Mouse (Mus musculus): ENCODE measurements around the gene Map3k6. TPM values are rescaled to one million over a fixed set of nuclear protein-coding genes. Genes with fewer than 3 reads are reported as not detected.

The Map3k6 gene
- polyA plus RNA-seq, 2 experiments: 1.5 to 2.4 TPM

DNA sequence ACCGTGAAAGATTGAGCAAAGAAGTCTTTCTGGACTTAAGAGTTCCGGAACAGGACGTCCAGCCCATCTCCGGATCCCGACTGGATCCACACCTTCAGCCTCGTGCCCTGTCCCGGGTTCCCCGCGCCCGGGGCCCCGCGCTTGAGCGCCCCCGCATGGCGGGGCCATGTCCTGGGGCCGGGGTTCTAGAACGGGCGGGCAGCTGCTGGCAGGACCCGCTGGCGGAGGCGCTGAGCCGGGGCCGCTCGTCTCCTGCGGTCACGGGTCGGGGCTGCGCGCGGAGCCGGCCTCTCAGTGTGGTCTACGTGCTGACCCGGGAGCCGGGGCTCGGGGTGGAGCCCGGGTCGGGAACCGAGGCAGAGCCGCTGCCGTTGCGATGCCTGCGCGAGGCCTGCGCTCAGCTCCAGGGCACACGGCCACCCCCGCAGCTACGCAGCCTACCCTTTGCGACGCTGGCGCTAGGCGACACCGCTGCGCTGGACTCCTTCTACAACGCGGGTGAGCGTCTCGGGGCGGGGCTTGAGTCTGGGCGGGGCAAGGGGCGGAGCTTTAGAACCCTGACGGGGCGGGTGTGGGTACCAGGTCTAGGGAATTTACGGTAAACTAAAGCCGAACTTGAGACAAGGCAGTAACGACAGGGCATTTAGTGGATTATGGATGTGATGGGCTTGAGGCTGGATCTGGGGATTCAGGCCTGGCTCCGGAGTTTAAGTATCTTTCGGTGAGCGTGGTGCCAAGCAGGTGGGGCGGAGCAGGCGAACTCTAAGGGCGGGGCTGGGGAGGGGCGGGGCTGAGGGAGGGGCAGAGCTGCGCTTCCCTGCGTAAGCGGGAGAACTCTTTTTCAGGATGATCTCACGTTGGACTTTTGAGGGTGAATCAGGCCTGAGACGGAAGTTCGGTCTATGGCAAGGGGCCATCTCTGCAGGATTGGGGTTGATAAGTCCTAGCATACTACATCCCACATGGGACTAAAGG, 603 bp downstream of the Map3k6 start:
- under 1% methylated on average over 78 of the region's 78 CpGs for WGBS (ENCODE audit: insufficient replicate concordance)
- Histone ChIP-seq H3K27ac (peak overlapping the region; percentile 1), H3K4me1 (replicated peaks; ENCODE audit: control insufficient read depth in 2 of 2, insufficient read depth in 2 of 2, low read length in 1 of 2) (peaks cover 26% of the 10 kb centered on the region in 2 experiments), H3K27me3 (ENCODE audit: control insufficient read depth, insufficient read depth, low read length) (peaks cover 6% of the 10 kb centered on the region), H3K9ac (replicated peaks) (peak overlapping the region; percentile 70), H3K9me3 (ENCODE audit: control insufficient read depth, low read length) (no peaks in the 10 kb centered on the region), H3K4me3 (ENCODE audit: insufficient read depth in 1 of 2, low read depth in 2 of 2, low read length in 2 of 2) (peak overlapping the region; percentile 74 to 84), H3K4me2 (ENCODE audit: low read depth) (peak overlapping the region; percentile 100), H3K36me3 (replicated peaks; ENCODE audit: control insufficient read depth, insufficient read depth, low read depth) (no peaks in the 10 kb centered on the region)
- DNase-seq (ENCODE audit: low read depth in 3 of 3, low spot score in 3 of 3) (peak in 2 of 3 experiments; percentile 66 to 78), ATAC-seq (ENCODE audit: insufficient read depth) (peak; percentile 88)
- TF ChIP-seq EP300 (IDR thresholded peaks at IDR 0.05; ENCODE audit: low read depth) (no peak), CTCF (IDR thresholded peaks at IDR 0.05; ENCODE audit: low read depth) (no peak; the same call in 1 of the 2 replicates)

- peaks cover 26 to 30% of the 10 kb centered on the region in 2 experiments for H3K4me1 ChIP-seq (replicated peaks; ENCODE audit: control insufficient read depth in 2 of 2, insufficient read depth in 2 of 2, low read length in 1 of 2)
- DNase-seq (ENCODE audit: low read depth in 3 of 3, low spot score in 3 of 3): no peak
- H3K27me3 ChIP-seq (ENCODE audit: control insufficient read depth, insufficient read depth, low read length): peaks cover 6% of the 10 kb centered on the region
- peak overlapping the region; percentile 41 to 74; a peak in 3 of 4 replicates for H3K4me3 ChIP-seq (ENCODE audit: insufficient read depth in 1 of 2, low read depth in 2 of 2, low read length in 2 of 2)
- H3K4me2 ChIP-seq (ENCODE audit: low read depth): peak overlapping the region; percentile 100
- TF ChIP-seq CTCF (IDR thresholded peaks at IDR 0.05; ENCODE audit: low read depth): no peak
- TF ChIP-seq EP300 (IDR thresholded peaks at IDR 0.05; ENCODE audit: low read depth): no peak
- no peaks in the 10 kb centered on the region for H3K36me3 ChIP-seq (replicated peaks; ENCODE audit: control insufficient read depth, insufficient read depth, low read depth)
- WGBS (ENCODE audit: insufficient replicate concordance): 16% methylated on average over 11 of the region's 11 CpGs
- H3K27ac ChIP-seq: no peak overlapping the region
- peak overlapping the region; percentile 36; the same call in 1 of the 2 replicates for H3K9ac ChIP-seq (replicated peaks)
- ATAC-seq (ENCODE audit: insufficient read depth): no peak
- no peaks in the 10 kb centered on the region for H3K9me3 ChIP-seq (ENCODE audit: control insufficient read depth, low read length)
Measured at GRCm38 (mm10) chr4:133241910-133242309, 1.3 kb downstream of the Map3k6 start.

DNA sequence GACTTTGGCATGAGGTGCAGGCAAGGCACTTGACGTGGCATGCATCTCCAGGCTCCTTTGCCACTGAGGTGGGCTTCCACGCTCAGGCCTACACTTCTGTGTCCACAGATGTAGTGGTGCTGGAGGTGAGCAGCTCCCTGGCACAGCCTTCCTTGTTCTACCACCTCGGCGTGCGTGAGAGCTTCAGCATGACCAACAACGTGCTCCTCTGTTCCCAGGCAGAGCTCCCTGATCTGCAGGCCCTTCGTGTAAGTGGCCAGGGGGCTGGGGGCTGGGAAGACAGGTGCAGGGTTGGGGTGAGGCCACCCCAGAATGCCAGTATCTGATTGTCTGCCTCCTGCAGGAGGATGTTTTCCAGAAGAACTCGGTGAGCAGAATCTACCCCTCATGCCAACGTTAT, 2.1 kb downstream of the Map3k6 start:
- peaks cover 34 to 38% of the 10 kb centered on the region in 2 experiments for H3K4me1 ChIP-seq (replicated peaks; ENCODE audit: control insufficient read depth in 2 of 2, insufficient read depth in 2 of 2, low read length in 1 of 2)
- WGBS (ENCODE audit: insufficient replicate concordance): 73% methylated on average over 9 of the region's 9 CpGs

GRCm38 (mm10) chr4:133243538-133243937, 2.9 kb downstream of the Map3k6 start:
- DNase-seq (ENCODE audit: low read depth in 3 of 3, low spot score in 3 of 3) (no peak), ATAC-seq (ENCODE audit: insufficient read depth) (no peak)
- H3K4me2 ChIP-seq (ENCODE audit: low read depth): no peak overlapping the region
- peaks cover 6% of the 10 kb centered on the region for H3K27me3 ChIP-seq (ENCODE audit: control insufficient read depth, insufficient read depth, low read length)
- no peak overlapping the region for H3K4me3 ChIP-seq (ENCODE audit: insufficient read depth in 1 of 2, low read depth in 2 of 2, low read length in 2 of 2)
- 52% methylated on average over 13 of the region's 13 CpGs for WGBS (ENCODE audit: insufficient replicate concordance)
- TF ChIP-seq EP300 (IDR thresholded peaks at IDR 0.05; ENCODE audit: low read depth) (no peak), CTCF (IDR thresholded peaks at IDR 0.05; ENCODE audit: low read depth) (no peak)
- no peak overlapping the region for H3K9ac ChIP-seq (replicated peaks)
- no peaks in the 10 kb centered on the region for H3K9me3 ChIP-seq (ENCODE audit: control insufficient read depth, low read length)
- H3K36me3 ChIP-seq (replicated peaks; ENCODE audit: control insufficient read depth, insufficient read depth, low read depth): no peaks in the 10 kb centered on the region
- H3K4me1 ChIP-seq (replicated peaks; ENCODE audit: control insufficient read depth in 2 of 2, insufficient read depth in 2 of 2, low read length in 1 of 2): peaks cover 42 to 44% of the 10 kb centered on the region in 2 experiments
- H3K27ac ChIP-seq: no peak overlapping the region

More for the DNA sequence above, 2.1 kb downstream of the Map3k6 start:
- Histone ChIP-seq H3K36me3 (replicated peaks; ENCODE audit: control insufficient read depth, insufficient read depth, low read depth) (no peaks in the 10 kb centered on the region), H3K4me3 (ENCODE audit: insufficient read depth in 1 of 2, low read depth in 2 of 2, low read length in 2 of 2) (no peak overlapping the region), H3K9ac (replicated peaks) (no peak overlapping the region), H3K27me3 (ENCODE audit: control insufficient read depth, insufficient read depth, low read length) (peaks cover 6% of the 10 kb centered on the region), H3K4me2 (ENCODE audit: low read depth) (0 out of 2 replicates have a peak overlapping the region, but pooled peaks have one; percentile 100), H3K9me3 (ENCODE audit: control insufficient read depth, low read length) (no peaks in the 10 kb centered on the region), H3K27ac (no peak overlapping the region)
- ATAC-seq (ENCODE audit: insufficient read depth) (no peak), DNase-seq (ENCODE audit: low read depth in 3 of 3, low spot score in 3 of 3) (no peak)
- no peak for TF ChIP-seq EP300 (IDR thresholded peaks at IDR 0.05; ENCODE audit: low read depth)

GRCm38 (mm10) chr4:133244289-133244688, 3.7 kb downstream of the Map3k6 start:
- Histone ChIP-seq H3K9me3 (ENCODE audit: control insufficient read depth, low read length) (no peaks in the 10 kb centered on the region), H3K4me2 (ENCODE audit: low read depth) (no peak overlapping the region), H3K9ac (replicated peaks) (no peak overlapping the region), H3K4me1 (replicated peaks; ENCODE audit: control insufficient read depth in 2 of 2, insufficient read depth in 2 of 2, low read length in 1 of 2) (peaks cover 43 to 46% of the 10 kb centered on the region in 2 experiments), H3K4me3 (ENCODE audit: insufficient read depth in 1 of 2, low read depth in 2 of 2, low read length in 2 of 2) (no peak overlapping the region), H3K36me3 (replicated peaks; ENCODE audit: control insufficient read depth, insufficient read depth, low read depth) (no peaks in the 10 kb centered on the region), H3K27me3 (ENCODE audit: control insufficient read depth, insufficient read depth, low read length) (peaks cover 6% of the 10 kb centered on the region), H3K27ac (no peak overlapping the region)
- DNase-seq (ENCODE audit: low read depth in 3 of 3, low spot score in 3 of 3) (peak in 1 of 3 experiments; percentile 41), ATAC-seq (ENCODE audit: insufficient read depth) (no peak)
- 10% methylated on average over 1 of the region's 1 CpGs for WGBS (ENCODE audit: insufficient replicate concordance)
- TF ChIP-seq CTCF (IDR thresholded peaks at IDR 0.05; ENCODE audit: low read depth) (no peak), EP300 (IDR thresholded peaks at IDR 0.05; ENCODE audit: low read depth) (peak; percentile 65)
